Mouse (Mus musculus): Measurements from ENCODE around the gene Arvcf.

Arvcf gene

GRCm38 (mm10) chr16:18407912-18408311 is 59.9 kb downstream of the Arvcf start:
- DNase-seq (ENCODE audit: low read depth, low spot score): no peak

GRCm38 (mm10) chr16:18409776-18410175 is 61.8 kb downstream of the Arvcf start:
- no peak for DNase-seq (ENCODE audit: low read depth, low spot score)

- no peak for DNase-seq (ENCODE audit: low read depth, low spot score)
Observed at GRCm38 (mm10) chr16:18410418-18410817, 62.4 kb downstream of the Arvcf start.

- no peak for DNase-seq (ENCODE audit: low read depth, low spot score)
Observed at GRCm38 (mm10) chr16:18411026-18411649, 63.2 kb downstream of the Arvcf start.

- no peak for DNase-seq (ENCODE audit: low read depth, low spot score)
Observed at GRCm38 (mm10) chr16:18411802-18412476, 64.0 kb downstream of the Arvcf start.

GRCm38 (mm10) chr16:18413032-18413816 is 65.2 kb downstream of the Arvcf start:
- no peak for DNase-seq (ENCODE audit: low read depth, low spot score)

- DNase-seq (ENCODE audit: low read depth, low spot score): peak; percentile 87
Observed at GRCm38 (mm10) chr16:18416094-18416761, 68.2 kb downstream of the Arvcf start.

GRCm38 (mm10) chr16:18416837-18417236 is 68.9 kb downstream of the Arvcf start:
- no peak for DNase-seq (ENCODE audit: low read depth, low spot score)

- DNase-seq (ENCODE audit: low read depth, low spot score): no peak
Observed at GRCm38 (mm10) chr16:18417491-18417890, 69.5 kb downstream of the Arvcf start.

- DNase-seq (ENCODE audit: low read depth, low spot score): no peak
Observed at GRCm38 (mm10) chr16:18418756-18419602, 71.0 kb downstream of the Arvcf start.

- no peak for DNase-seq (ENCODE audit: low read depth, low spot score)
Observed at GRCm38 (mm10) chr16:18419603-18420026, 71.6 kb downstream of the Arvcf start.

GRCm38 (mm10) chr16:18420571-18420970 is 72.6 kb downstream of the Arvcf start:
- DNase-seq (ENCODE audit: low read depth, low spot score): no peak

GRCm38 (mm10) chr16:18423203-18423914 is 75.4 kb downstream of the Arvcf start:
- no peak for DNase-seq (ENCODE audit: low read depth, low spot score)

- no peak for DNase-seq (ENCODE audit: low read depth, low spot score)
Observed at GRCm38 (mm10) chr16:18423915-18424265, 75.9 kb downstream of the Arvcf start.

- no peak for DNase-seq (ENCODE audit: low read depth, low spot score)
Observed at GRCm38 (mm10) chr16:18424364-18425045, 76.5 kb downstream of the Arvcf start.

- no peak for DNase-seq (ENCODE audit: low read depth, low spot score)
Observed at GRCm38 (mm10) chr16:18425475-18426214, 77.7 kb downstream of the Arvcf start.

GRCm38 (mm10) chr16:18426215-18426791 is 78.3 kb downstream of the Arvcf start, which contains the start of gene Txnrd2:
TSS of gene Txnrd2 (plus strand) at chr16:18426384.
- no peak for DNase-seq (ENCODE audit: low read depth, low spot score)

GRCm38 (mm10) chr16:18426802-18427280 is 78.9 kb downstream of the Arvcf start, which contains the start of gene Comt:
TSS of gene Comt (minus strand) at chr16:18426852.
- no peak for DNase-seq (ENCODE audit: low read depth, low spot score)
